Mouse (Mus musculus) lung, postnatal 0 days (tissue): ENCODE measurements around the gene Wnt10a.

ENCODE experiments used
- CTCF ChIP-seq: IDR thresholded peaks from 2 replicates; pipeline ENCODE4 v1.5.1; 2016; ENCODE audit warnings: antibody characterized with exemption, mild to moderate bottlenecking
- EP300 ChIP-seq: IDR thresholded peaks from 2 replicates; pipeline ENCODE4 v1.6.1; 2016; ENCODE audit warnings: antibody characterized with exemption, mild to moderate bottlenecking, control low read depth

DNA sequence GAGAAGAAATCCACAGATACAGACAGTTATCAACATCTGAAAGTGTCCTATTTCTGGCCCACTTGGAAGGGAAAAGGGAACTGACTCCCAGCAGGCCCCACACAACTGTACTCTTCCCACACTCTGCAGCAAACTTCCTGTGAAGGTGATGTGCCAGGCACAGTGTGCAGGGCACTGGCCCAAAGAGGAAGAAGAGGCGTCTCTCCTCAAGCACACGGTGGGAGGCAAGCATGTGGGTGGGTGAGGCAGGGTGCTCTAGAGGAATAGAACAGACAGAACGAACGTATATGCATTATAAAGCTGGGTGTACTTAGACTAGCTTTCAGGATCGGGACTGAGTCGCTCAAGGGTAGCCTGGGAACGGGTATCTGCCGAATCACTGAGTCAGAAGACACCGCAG lies 38.7 kb downstream of the Wnt10a start:
- no peak for TF ChIP-seq CTCF
- TF ChIP-seq EP300 = no peak
